10 mouse cellular contexts compared by ENCODE assay signal in the genomic region with DNA sequence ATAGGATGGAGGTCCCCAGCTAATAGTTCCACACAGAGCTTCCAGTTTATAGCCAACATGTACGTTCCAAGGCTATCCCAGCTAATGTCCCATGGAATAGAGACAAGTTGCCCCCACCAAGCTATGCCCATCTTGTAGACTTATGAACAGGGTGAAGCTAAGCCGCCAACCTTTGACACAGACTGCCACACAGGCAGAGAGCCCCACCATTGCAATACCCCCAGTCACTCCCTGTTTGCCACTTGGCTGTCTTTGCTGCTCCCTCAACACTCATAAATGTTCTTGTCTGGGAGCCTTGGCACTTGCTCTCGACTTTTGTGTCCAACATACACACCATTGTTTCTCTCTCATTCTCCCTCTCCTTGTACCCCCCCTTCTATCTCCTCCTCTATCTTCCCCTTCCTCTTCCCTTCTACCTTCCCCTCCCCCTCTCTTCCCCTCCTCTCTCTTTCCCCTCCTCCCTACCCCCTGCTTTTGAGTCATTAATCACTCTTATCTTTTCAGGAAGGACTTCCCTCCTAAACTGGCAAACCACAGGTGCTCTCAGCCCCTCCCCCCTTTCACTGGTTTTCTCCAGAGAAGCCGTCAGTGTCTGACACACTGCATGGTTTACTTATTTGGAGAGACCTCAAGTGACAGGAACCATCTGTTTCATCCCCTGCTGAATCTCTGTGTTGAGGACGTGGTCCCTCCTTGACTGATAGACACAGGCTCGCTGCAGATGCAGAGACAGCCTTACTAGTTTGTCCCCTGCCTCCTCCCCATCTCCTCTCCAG.
DNase-seq lines count a peak whose midpoint lies in the region; ATAC-seq lines count a peak whose summit lies in the region.
"Had no signal": no experiment of that assay in that cellular context is flagged by ENCODE, and none has a peak within 500 bp of the region (broad histone marks: within the 10 kb centered on the region; RNA-seq: fewer than 3 reads in every experiment).

No protein-coding gene starts in this region.

- H3K36me3 ChIP-seq in forebrain, embryonic 15.5 days = no peaks in the 10 kb centered on the region
- no peaks in the 10 kb centered on the region for H3K36me3 ChIP-seq in forebrain, embryonic 11.5 days (ENCODE audit: control insufficient read depth, insufficient read depth, low read length)
- no peaks in the 10 kb centered on the region for H3K36me3 ChIP-seq in megakaryocyte, embryonic 14.5 days (replicated peaks; ENCODE audit: low read length)
- H3K36me3 ChIP-seq: midbrain, embryonic 15.5 days had no signal

- DNase-seq in forebrain, embryonic 11.5 days (ENCODE audit: low spot score) = no peak
- DNase-seq in kidney, postnatal 4 days = peak; percentile 30 to 56
- DNase-seq in thymus, postnatal 25 days = peak; percentile 40
- no peak for DNase-seq in spleen, adult 12 weeks (ENCODE audit: low spot score)
- no peak for DNase-seq in spleen, postnatal 10 days (ENCODE audit: low spot score in 2 of 2)

- peaks cover 13% of the 10 kb centered on the region for H3K4me1 ChIP-seq in forebrain, embryonic 15.5 days
- no peaks in the 10 kb centered on the region for H3K4me1 ChIP-seq in forebrain, embryonic 11.5 days (replicated peaks; ENCODE audit: control insufficient read depth, insufficient read depth, low read length)
- peaks cover 73% of the 10 kb centered on the region for H3K4me1 ChIP-seq in megakaryocyte, embryonic 14.5 days
- H3K4me1 ChIP-seq: midbrain, embryonic 15.5 days had no signal

- no peak overlapping the region for H3K4me3 ChIP-seq in forebrain, embryonic 15.5 days
- H3K4me3 ChIP-seq in forebrain, embryonic 11.5 days (ENCODE audit: low read depth, low read length) = no peak overlapping the region
- H3K4me3 ChIP-seq in megakaryocyte, embryonic 14.5 days (replicated peaks) = peak overlapping the region; percentile 51
- H3K4me3 ChIP-seq: erythroblast, embryonic 14.5 days; midbrain, embryonic 15.5 days had no signal

- no peaks in the 10 kb centered on the region for H3K27me3 ChIP-seq in forebrain, embryonic 15.5 days
- no peaks in the 10 kb centered on the region for H3K27me3 ChIP-seq in forebrain, embryonic 11.5 days (ENCODE audit: control insufficient read depth, insufficient read depth, low read length)
- H3K27me3 ChIP-seq in megakaryocyte, embryonic 14.5 days (replicated peaks) = peaks cover 12% of the 10 kb centered on the region
- H3K27me3 ChIP-seq: midbrain, embryonic 15.5 days had no signal

- H3K9ac ChIP-seq in forebrain, embryonic 15.5 days (replicated peaks) = no peak overlapping the region
- H3K9ac ChIP-seq in forebrain, embryonic 11.5 days (ENCODE audit: low read length) = no peak overlapping the region
- H3K9ac ChIP-seq: midbrain, embryonic 15.5 days had no signal

- no peak overlapping the region for H3K4me2 ChIP-seq in forebrain, embryonic 15.5 days (replicated peaks)
- no peak overlapping the region for H3K4me2 ChIP-seq in forebrain, embryonic 11.5 days (ENCODE audit: low read depth, low read length, severe bottlenecking)
- H3K4me2 ChIP-seq: midbrain, embryonic 15.5 days had no signal

- no peak overlapping the region for H3K27ac ChIP-seq in forebrain, embryonic 15.5 days (replicated peaks)
- no peak overlapping the region for H3K27ac ChIP-seq in forebrain, embryonic 11.5 days (ENCODE audit: low read depth, low read length)
- H3K27ac ChIP-seq: midbrain, embryonic 15.5 days had no signal

- peak; percentile 68; the same call in 1 of the 2 replicates for ATAC-seq in forebrain, embryonic 15.5 days (replicated peaks)
- no peak for ATAC-seq in forebrain, embryonic 11.5 days (replicated peaks; ENCODE audit: low FRiP score)
- no peak for ATAC-seq in megakaryocyte, adult 5-6 weeks (ENCODE audit: poor library complexity, severe bottlenecking)
- ATAC-seq: midbrain, embryonic 15.5 days had no signal

- WGBS in forebrain, embryonic 15.5 days = 51% methylated on average over 6 of the region's 6 CpGs
- WGBS in forebrain, embryonic 11.5 days = 49% methylated on average over 6 of the region's 6 CpGs

- no peaks in the 10 kb centered on the region for H3K9me3 ChIP-seq in forebrain, embryonic 15.5 days
- H3K9me3 ChIP-seq in forebrain, embryonic 11.5 days (ENCODE audit: control insufficient read depth, low read length) = no peaks in the 10 kb centered on the region
- H3K9me3 ChIP-seq in megakaryocyte, embryonic 14.5 days = no peaks in the 10 kb centered on the region
- H3K9me3 ChIP-seq: midbrain, embryonic 15.5 days had no signal

Comparison
In these comparisons a context has a peak if more than half of its experiments do, and no peak if none do; other contexts are left out.
1. DNase-seq: peak in kidney, postnatal 4 days (2 of 2) and thymus, postnatal 25 days (single experiment); none in forebrain, embryonic 11.5 days (single experiment), spleen, adult 12 weeks (single experiment) and spleen, postnatal 10 days (0 of 2).